Mouse (Mus musculus) lung, embryonic 14.5 days (tissue): Measurements from ENCODE around the gene Hamp. TPM values are rescaled to one million over a fixed set of nuclear protein-coding genes. Genes with fewer than 3 reads are reported as not detected.
A peak's percentile ranks its signal among the peaks of the same experiment; 100 is the strongest.

Experiments
- ATAC-seq: fragments of 200-750 bp; cut with Nextera tagmentation; 2 replicates; pipeline ENCODE4 v1.8.0; 2017; ENCODE audit warnings: mild to moderate bottlenecking, moderate TSS enrichment, moderate library complexity; ENCODE audit not compliant: insufficient read depth
- DNase-seq: peaks from one replicate; pipeline ENCODE4 v3.0.0-alpha.2; 2015
- H3K27ac ChIP-seq: fragments of 300-500 bp; sonication (generic); 2 replicates; pipeline ENCODE4 v1.5.1; 2014; ENCODE audit warnings: low read depth, mild to moderate bottlenecking, moderate library complexity
- H3K27me3 ChIP-seq: fragments of 300-500 bp; sonication (generic); 2 replicates; pipeline ENCODE4 v1.6.1; 2014; ENCODE audit warnings: low read length, control low read depth; ENCODE audit not compliant: insufficient read depth
- H3K36me3 ChIP-seq: fragments of 300-500 bp; sonication (generic); 2 replicates; pipeline ENCODE4 v1.6.1; 2014; ENCODE audit warnings: control low read depth; ENCODE audit not compliant: insufficient read depth
- H3K4me1 ChIP-seq: fragments of 300-500 bp; sonication (generic); 2 replicates; pipeline ENCODE4 v1.6.1; 2014; ENCODE audit warnings: antibody characterized with exemption, control low read depth; ENCODE audit not compliant: insufficient read depth
- H3K4me2 ChIP-seq: fragments of 300-500 bp; sonication (generic); 2 replicates; pipeline ENCODE4 v1.6.1; 2014; ENCODE audit warnings: mild to moderate bottlenecking
- H3K4me3 ChIP-seq: fragments of 300-500 bp; sonication (generic); 2 replicates; pipeline ENCODE4 v1.5.1; 2014; ENCODE audit warnings: low read depth, low read length
- H3K9ac ChIP-seq: fragments of 300-500 bp; sonication (generic); 2 replicates; pipeline ENCODE4 v1.6.1; 2014
- H3K9me3 ChIP-seq: fragments of 300-500 bp; sonication (generic); 2 replicates; pipeline ENCODE4 v1.6.1; 2016; ENCODE audit warnings: low read depth, low read length, control low read depth
- CTCF ChIP-seq: IDR thresholded peaks from 2 replicates; pipeline ENCODE4 v1.5.1; 2016; ENCODE audit warnings: antibody characterized with exemption, low read depth
- WGBS: fragments of 180-500 bp; shearing (Covaris S2); extraction: QIAGEN DNeasy Blood & Tissue Kit; methylation state at CpG from one replicate; pipeline ENCODE4 v1.1.7; 2014; 5-methylcytosine and 5-hydroxymethylcytosine counted together
- polyA plus RNA-seq: library from polyadenylated mRNA; unstranded; fragments of >200 nt; fragmentation: Nextera tagmentation; extraction: Ambion mirVana; gene quantifications from 2 replicates; pipeline ENCODE4 v1.2.1, GENCODE M21; 2014

Hamp gene
- polyA plus RNA-seq, 1 experiment from 2014 or later: not detected

GRCm38 (mm10) chr7:30972426-30973250 is 28.8 kb upstream of the Hamp start:
- peak overlapping the region; percentile 91 for H3K27ac ChIP-seq

GRCm38 (mm10) chr7:30971901-30972300 is 28.1 kb upstream of the Hamp start:
- H3K9ac ChIP-seq: peak overlapping the region; percentile 68
- H3K27ac ChIP-seq: no peak overlapping the region
- H3K4me1 ChIP-seq: no peaks in the 10 kb centered on the region
- DNase-seq (no peak), ATAC-seq (no peak)
- H3K36me3 ChIP-seq: peaks cover 8% of the 10 kb centered on the region; the same call in 1 of the 2 replicates
- peak overlapping the region; percentile 55 for H3K4me2 ChIP-seq
- peaks cover 13% of the 10 kb centered on the region for H3K27me3 ChIP-seq
- H3K4me3 ChIP-seq: peak overlapping the region; percentile 49
- TF ChIP-seq CTCF: no peak
- no peaks in the 10 kb centered on the region for H3K9me3 ChIP-seq
- WGBS: 80% methylated on average over 15 of the region's 15 CpGs

More at GRCm38 (mm10) chr7:30972426-30973250, 28.8 kb upstream of the Hamp start:
- peak; percentile 24 for DNase-seq
- Histone ChIP-seq H3K4me1 (no peaks in the 10 kb centered on the region), H3K4me3 (peak overlapping the region; percentile 49), H3K4me2 (peak overlapping the region; percentile 55), H3K36me3 (peaks cover 4% of the 10 kb centered on the region; the same call in 1 of the 2 replicates), H3K9ac (peak overlapping the region; percentile 68), H3K27me3 (peaks cover 13% of the 10 kb centered on the region), H3K9me3 (no peaks in the 10 kb centered on the region)
- no peak for TF ChIP-seq CTCF
- ATAC-seq: peak; percentile 41
- 4% methylated on average over 41 of the region's 41 CpGs for WGBS

GRCm38 (mm10) chr7:30969174-30969573 is 25.3 kb upstream of the Hamp start:
- Histone ChIP-seq H3K4me3 (no peak overlapping the region), H3K27me3 (peaks cover 13% of the 10 kb centered on the region), H3K4me1 (no peaks in the 10 kb centered on the region), H3K9ac (no peak overlapping the region), H3K36me3 (peaks cover 8% of the 10 kb centered on the region; the same call in 1 of the 2 replicates), H3K27ac (no peak overlapping the region), H3K9me3 (no peaks in the 10 kb centered on the region), H3K4me2 (no peak overlapping the region)
- DNase-seq: no peak
- no peak for TF ChIP-seq CTCF
- no peak for ATAC-seq
- WGBS: 76% methylated on average over 4 of the region's 4 CpGs

DNA sequence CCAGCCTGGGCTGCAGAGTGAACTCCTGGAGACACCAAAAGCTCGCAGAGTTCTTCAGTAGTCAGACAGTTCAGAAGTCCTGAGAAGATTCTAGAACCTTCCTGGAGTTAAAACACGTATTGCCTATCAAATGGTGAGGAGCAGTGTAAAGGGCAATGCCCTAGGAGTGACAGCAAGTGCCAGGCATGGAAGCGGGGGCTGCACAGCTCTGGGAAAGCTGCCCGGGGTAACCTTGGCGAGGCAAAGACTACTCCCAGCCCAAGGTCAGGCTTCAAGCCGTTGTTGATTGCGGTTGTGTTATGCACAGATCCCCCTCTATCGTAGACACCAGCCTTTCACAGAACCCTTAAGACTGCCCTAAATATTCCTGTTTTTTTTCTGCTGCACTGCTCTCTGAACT is 24.8 kb upstream of the Hamp start:
- peaks cover 8% of the 10 kb centered on the region; the same call in 1 of the 2 replicates for H3K36me3 ChIP-seq
- no peak overlapping the region for H3K27ac ChIP-seq
- no peaks in the 10 kb centered on the region for H3K4me1 ChIP-seq
- H3K9me3 ChIP-seq: no peaks in the 10 kb centered on the region
- H3K4me3 ChIP-seq: no peak overlapping the region
- H3K9ac ChIP-seq: no peak overlapping the region
- H3K27me3 ChIP-seq: peaks cover 13% of the 10 kb centered on the region
- 93% methylated on average over 8 of the region's 8 CpGs for WGBS
- DNase-seq (no peak), ATAC-seq (no peak)
- H3K4me2 ChIP-seq: no peak overlapping the region
- TF ChIP-seq CTCF: no peak

DNA sequence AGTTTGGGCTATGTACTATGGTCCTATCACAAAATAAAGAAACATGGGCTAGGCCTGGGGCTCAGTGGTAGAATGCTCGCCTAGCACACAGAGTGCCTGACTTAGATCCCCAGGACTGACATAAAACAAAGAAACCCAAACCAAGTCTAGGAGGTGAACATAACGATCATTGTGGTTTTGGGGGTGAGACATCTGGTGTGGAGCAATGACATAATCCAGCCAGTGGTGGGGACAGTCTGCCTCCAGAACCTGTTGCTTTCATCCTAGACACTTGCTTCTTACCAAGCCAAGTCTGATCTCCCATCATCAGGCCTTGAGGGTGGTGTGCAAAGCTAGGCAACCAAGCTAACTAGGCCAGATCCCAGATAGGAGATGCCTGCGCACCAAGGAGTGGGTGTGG is 22.8 kb upstream of the Hamp start:
- H3K27ac ChIP-seq: no peak overlapping the region
- peaks cover 8% of the 10 kb centered on the region; the same call in 1 of the 2 replicates for H3K36me3 ChIP-seq
- no peaks in the 10 kb centered on the region for H3K9me3 ChIP-seq
- no peak overlapping the region for H3K4me3 ChIP-seq
- no peaks in the 10 kb centered on the region for H3K4me1 ChIP-seq
- H3K27me3 ChIP-seq: no peaks in the 10 kb centered on the region
- DNase-seq (no peak), ATAC-seq (no peak)
- H3K4me2 ChIP-seq: no peak overlapping the region
- WGBS: 86% methylated on average over 3 of the region's 3 CpGs
- H3K9ac ChIP-seq: no peak overlapping the region
- no peak for TF ChIP-seq CTCF

GRCm38 (mm10) chr7:30965677-30966076 is 21.8 kb upstream of the Hamp start:
- WGBS: 87% methylated on average over 14 of the region's 14 CpGs

DNA sequence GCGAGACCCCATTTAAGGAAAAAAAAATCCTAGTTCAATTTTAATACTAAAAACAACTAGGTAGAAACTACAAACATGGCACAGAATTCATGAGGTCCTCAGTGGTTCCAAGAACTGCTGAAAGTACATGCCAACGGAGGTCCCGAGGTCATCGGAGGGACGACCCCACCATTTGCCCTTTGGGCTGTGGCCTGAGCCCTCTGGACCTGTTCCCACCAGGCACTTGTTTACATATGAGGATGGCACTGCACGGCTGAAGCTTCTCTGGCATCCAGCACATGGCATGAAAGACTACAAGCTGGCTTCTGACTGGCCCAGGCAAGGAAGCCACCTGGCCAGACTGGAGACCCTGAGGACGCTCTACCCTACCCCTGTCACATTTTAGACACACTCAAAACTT is 20.5 kb upstream of the Hamp start:
- Histone ChIP-seq H3K4me3 (no peak overlapping the region), H3K27ac (no peak overlapping the region), H3K4me2 (no peak overlapping the region), H3K9ac (no peak overlapping the region), H3K27me3 (no peaks in the 10 kb centered on the region), H3K36me3 (peaks cover 17% of the 10 kb centered on the region; the same call in 1 of the 2 replicates), H3K4me1 (no peaks in the 10 kb centered on the region), H3K9me3 (no peaks in the 10 kb centered on the region)
- DNase-seq (no peak), ATAC-seq (no peak)
- no peak for TF ChIP-seq CTCF
- WGBS: 81% methylated on average over 7 of the region's 7 CpGs

More at GRCm38 (mm10) chr7:30965677-30966076, 21.8 kb upstream of the Hamp start:
- Histone ChIP-seq H3K27ac (no peak overlapping the region), H3K4me1 (no peaks in the 10 kb centered on the region), H3K36me3 (peaks cover 8% of the 10 kb centered on the region; the same call in 1 of the 2 replicates), H3K9me3 (no peaks in the 10 kb centered on the region), H3K4me2 (no peak overlapping the region), H3K9ac (no peak overlapping the region), H3K4me3 (no peak overlapping the region), H3K27me3 (no peaks in the 10 kb centered on the region)
- TF ChIP-seq CTCF: no peak
- ATAC-seq: no peak
- DNase-seq: no peak
